ENCODE assay signal across 8 mouse cellular contexts in the genomic region with DNA sequence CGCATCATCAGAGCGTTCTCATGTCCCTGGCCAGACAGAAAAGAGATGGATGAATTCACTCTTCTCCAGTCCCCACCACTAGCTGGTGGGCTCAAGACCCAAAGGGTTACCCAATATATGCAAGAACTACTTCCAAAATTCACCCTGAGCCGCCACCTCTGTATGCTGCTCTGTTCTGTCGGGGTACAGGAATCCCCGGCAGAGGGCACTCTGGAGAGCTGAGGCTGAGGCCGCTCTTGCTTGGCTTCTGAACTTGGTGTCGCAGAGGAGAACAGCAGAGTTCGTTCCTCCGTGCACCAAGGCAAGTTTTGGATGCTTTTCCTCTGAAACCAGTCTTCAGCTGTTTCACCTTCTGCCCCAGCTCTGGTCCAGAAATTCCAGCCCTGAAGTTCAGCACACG.
DNase-seq lines count a peak whose midpoint lies in the region; ATAC-seq and TF ChIP-seq lines count a peak whose summit lies in the region.

No protein-coding gene starts in this region.

- 57% methylated on average over 10 of the region's 10 CpGs for WGBS in midbrain, embryonic 15.5 days

- peak; percentile 73 for TF ChIP-seq CTCF in gastrocnemius, adult 2 months (IDR thresholded peaks at IDR 0.05)

- no peaks in the 10 kb centered on the region for H3K9me3 ChIP-seq in midbrain, embryonic 15.5 days

- H3K9ac ChIP-seq in midbrain, embryonic 15.5 days: no peak overlapping the region

- H3K4me1 ChIP-seq in midbrain, embryonic 15.5 days: peaks cover 5% of the 10 kb centered on the region

- no peak overlapping the region for H3K27ac ChIP-seq in gastrocnemius, adult 2 months
- no peak overlapping the region for H3K27ac ChIP-seq in midbrain, embryonic 15.5 days

- DNase-seq in gastrocnemius, adult 18-20 months (ENCODE audit: low spot score): peak; percentile 35
- no peak for DNase-seq in gastrocnemius, postnatal 25 days
- DNase-seq in right cerebral cortex, postnatal 14 days: peak; percentile 41
- DNase-seq in right cerebral cortex, adult 2 months (ENCODE audit: low spot score in 2 of 2): no peak
- peak; percentile 70 for DNase-seq in gastrocnemius, adult 2 months
- DNase-seq in lung, postnatal 4 days: peak; percentile 39 to 56
- DNase-seq in urinary bladder, postnatal 14 days (ENCODE audit: low spot score): peak; percentile 57

- no peak for ATAC-seq in midbrain, embryonic 15.5 days (replicated peaks)

- no peaks in the 10 kb centered on the region for H3K27me3 ChIP-seq in midbrain, embryonic 15.5 days (replicated peaks)

- H3K36me3 ChIP-seq in midbrain, embryonic 15.5 days (replicated peaks): no peaks in the 10 kb centered on the region

- intact Hi-C loops in gastrocnemius, adult 2 months (cut with DNase I): loop anchor here (2.0 kb wide), 2 partner anchors 18 to 36 kb away; no protein-coding TSS in a partner anchor

- no peak overlapping the region for H3K4me2 ChIP-seq in midbrain, embryonic 15.5 days

- no peak overlapping the region for H3K4me3 ChIP-seq in gastrocnemius, adult 2 months
- no peak overlapping the region for H3K4me3 ChIP-seq in midbrain, embryonic 15.5 days

Comparison
In these comparisons a context has a peak if more than half of its experiments do, and no peak if none do; other contexts are left out.
1. DNase-seq: peak in gastrocnemius, adult 18-20 months (single experiment), right cerebral cortex, postnatal 14 days (single experiment), gastrocnemius, adult 2 months (single experiment), lung, postnatal 4 days (2 of 2) and urinary bladder, postnatal 14 days (single experiment); none in gastrocnemius, postnatal 25 days (single experiment) and right cerebral cortex, adult 2 months (0 of 2).